Mouse (Mus musculus) ZHBTc4 (cell line): ENCODE results near the gene Psmd4.
"Not testable (repeated sequence)": the region's sequence is repeated elsewhere in the genome, so short reads cannot be mapped to it uniquely, and the experiment has no call there.

Experiments
- DNase-seq: peaks from one replicate; pipeline ENCODE4 v3.0.0-alpha.2; 2011; ENCODE audit warnings: low read depth, low spot score

The Psmd4 gene

GRCm38 (mm10) chr3:95042166-95042837, at the start of gene Psmd4:
TSS of gene Psmd4 (minus strand) at chr3:95042614.
- DNase-seq = peak; percentile 99

GRCm38 (mm10) chr3:95088071-95088470, 45.7 kb upstream of the Psmd4 start:
- no peak for DNase-seq

- peak; percentile 75 for DNase-seq
These were observed 29.2 kb upstream of the Psmd4 start for GRCm38 (mm10) chr3:95071606-95072005.

- DNase-seq = peak; percentile 94
These were observed 24.2 kb upstream of the Psmd4 start for GRCm38 (mm10) chr3:95066570-95066969.

- DNase-seq = no peak
These were observed 23.7 kb upstream of the Psmd4 start for GRCm38 (mm10) chr3:95066095-95066494.

- DNase-seq = no peak
These were observed 23.1 kb upstream of the Psmd4 start for GRCm38 (mm10) chr3:95065553-95065952.

GRCm38 (mm10) chr3:95063741-95064140, 21.3 kb upstream of the Psmd4 start:
- DNase-seq = no peak

GRCm38 (mm10) chr3:95058078-95058477, 15.7 kb upstream of the Psmd4 start:
- no peak for DNase-seq

GRCm38 (mm10) chr3:95056275-95056674, 13.9 kb upstream of the Psmd4 start:
- DNase-seq = no peak

GRCm38 (mm10) chr3:95054481-95055260, 12.3 kb upstream of the Psmd4 start:
- DNase-seq = peak; percentile 38

GRCm38 (mm10) chr3:95053701-95054100, 11.3 kb upstream of the Psmd4 start:
- DNase-seq = peak; percentile 87

GRCm38 (mm10) chr3:95052959-95053358, 10.5 kb upstream of the Psmd4 start:
- peak; percentile 65 for DNase-seq

- no peak for DNase-seq
These were observed 5.5 kb upstream of the Psmd4 start for GRCm38 (mm10) chr3:95047914-95048313.

GRCm38 (mm10) chr3:95046462-95047057, 4.1 kb upstream of the Psmd4 start:
- DNase-seq = no peak

- no peak for DNase-seq
These were observed 837 bp upstream of the Psmd4 start for GRCm38 (mm10) chr3:95043251-95043650.

- DNase-seq = no peak
These were observed 420 bp upstream of the Psmd4 start for GRCm38 (mm10) chr3:95042838-95043229.

GRCm38 (mm10) chr3:95041625-95042024, 789 bp downstream of the Psmd4 start:
- DNase-seq = no peak

- no peak for DNase-seq
These were observed 12.5 kb downstream of the Psmd4 start for GRCm38 (mm10) chr3:95029953-95030352.

GRCm38 (mm10) chr3:95029291-95029827, 13.1 kb downstream of the Psmd4 start:
- DNase-seq = not testable (repeated sequence)

- no peak for DNase-seq
These were observed 13.8 kb downstream of the Psmd4 start for GRCm38 (mm10) chr3:95028603-95029002.

GRCm38 (mm10) chr3:95027701-95028100, 14.7 kb downstream of the Psmd4 start:
- DNase-seq = no peak

GRCm38 (mm10) chr3:95027057-95027645, 15.3 kb downstream of the Psmd4 start:
- DNase-seq = peak; percentile 32
